Mouse (Mus musculus) CD4-positive helper T cell, adult 2 months (primary cell): ENCODE data around the gene Olfr286.

Source experiments
- DNase-seq: peaks from one replicate; pipeline ENCODE4 v3.0.0-alpha.2; 2012; ENCODE audit warnings: low read depth, missing footprints, low spot score

The Olfr286 gene

DNA sequence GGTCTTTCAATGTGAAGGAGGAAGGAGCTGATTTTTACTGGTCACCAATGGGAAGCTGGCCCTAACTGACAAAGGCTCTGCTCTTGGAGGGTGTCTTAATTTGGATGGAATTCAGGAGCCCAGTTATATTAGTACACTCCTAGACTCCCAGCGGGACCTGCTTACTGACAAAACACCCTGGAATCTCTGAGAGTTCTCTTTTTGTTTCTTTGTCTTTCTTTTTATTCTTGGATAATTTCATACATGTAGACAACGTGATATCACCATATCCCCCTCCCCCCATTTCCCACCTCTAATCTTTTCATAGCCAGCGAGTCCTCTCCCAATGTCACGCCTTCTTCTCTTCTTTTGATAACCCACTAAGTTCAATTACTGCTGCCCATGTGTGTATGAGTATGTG is at the start of gene Olfr286:
Olfr286 (minus strand) TSS at position 101 of the 400 bp plus-strand sequence.
- no peak for DNase-seq

DNA sequence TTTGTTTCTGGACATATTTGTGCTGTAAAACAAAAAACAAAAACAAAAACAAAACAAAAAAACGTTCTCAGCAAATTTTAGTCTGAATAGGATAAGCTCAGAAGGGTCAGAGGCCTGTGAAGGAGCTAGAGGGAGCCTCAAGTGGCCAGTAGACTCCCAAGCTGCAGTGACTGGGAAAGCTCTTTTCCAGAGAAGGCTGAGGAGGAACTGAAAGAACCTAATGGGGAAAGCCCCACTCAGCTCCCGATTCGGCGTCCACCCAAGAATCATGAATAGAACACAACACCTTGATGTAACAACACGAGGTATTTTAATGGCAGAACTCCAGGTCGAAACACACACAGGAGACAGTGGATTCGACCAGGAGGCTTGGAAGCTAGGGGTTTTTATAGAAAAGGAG is 23.5 kb upstream of the Olfr286 start:
- no peak for DNase-seq

DNA sequence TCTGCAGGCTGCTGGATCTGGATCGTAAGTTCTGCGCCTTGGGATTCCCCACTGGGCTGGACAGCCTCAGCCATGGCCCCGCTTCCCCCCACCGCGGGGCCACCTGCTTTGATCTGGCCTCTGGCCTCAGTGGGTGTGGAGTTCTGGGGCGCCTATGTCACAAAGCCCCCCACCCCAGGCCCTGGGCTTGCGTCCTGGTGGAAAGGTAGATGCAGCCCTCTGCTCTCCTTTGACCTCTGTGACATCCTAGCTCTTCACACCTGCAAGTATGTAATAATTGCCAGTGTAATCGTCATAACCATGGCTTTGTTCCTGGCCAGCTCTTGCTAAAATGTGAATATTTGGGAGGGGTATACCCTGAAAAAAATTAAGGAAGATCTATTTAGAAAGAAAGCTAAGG is 22.9 kb upstream of the Olfr286 start, which contains the start of gene H1fnt:
H1fnt (minus strand) TSS at position 101 of the 400 bp plus-strand sequence.
- DNase-seq, result no peak

DNA sequence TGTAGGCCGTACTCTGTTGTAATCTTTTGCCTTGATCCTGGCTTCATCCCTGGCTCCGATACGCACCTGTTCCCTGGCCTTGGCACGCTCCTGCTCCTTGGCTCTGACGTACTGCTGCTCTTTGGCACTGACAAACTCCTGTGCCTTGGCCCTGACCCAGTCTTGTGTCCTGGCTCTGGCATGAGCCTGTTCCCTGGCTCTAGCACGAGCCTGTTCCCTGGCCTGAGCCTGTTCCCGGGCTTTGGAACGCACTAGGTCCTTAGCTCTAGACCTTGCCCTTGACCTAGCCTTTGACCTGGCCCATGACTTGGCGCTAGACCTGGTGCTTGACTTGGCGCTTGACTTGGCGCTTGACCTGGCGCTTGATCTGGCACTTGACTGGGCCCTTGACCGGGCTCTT is 22.0 kb upstream of the Olfr286 start:
- DNase-seq, result no peak

DNA sequence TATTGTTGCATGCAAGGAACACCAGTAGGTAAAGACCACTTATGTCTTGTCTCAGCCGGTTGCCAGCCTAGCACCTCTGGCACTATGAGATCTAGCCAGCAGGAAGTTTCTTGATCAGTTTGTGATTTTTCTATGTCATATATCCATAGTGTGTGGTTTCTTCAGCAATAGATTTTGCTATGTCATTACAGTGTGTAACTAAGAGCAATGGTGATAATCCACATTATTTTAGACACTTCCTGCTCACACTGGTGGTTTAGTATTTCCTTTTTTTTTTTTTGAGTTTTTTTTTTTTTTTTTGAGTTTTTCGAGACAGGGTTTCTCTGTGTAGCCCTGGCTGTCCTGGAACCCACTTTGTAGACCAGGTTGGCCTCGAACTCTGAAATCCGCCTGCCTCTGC is 1.2 kb upstream of the Olfr286 start:
- no peak for DNase-seq

DNA sequence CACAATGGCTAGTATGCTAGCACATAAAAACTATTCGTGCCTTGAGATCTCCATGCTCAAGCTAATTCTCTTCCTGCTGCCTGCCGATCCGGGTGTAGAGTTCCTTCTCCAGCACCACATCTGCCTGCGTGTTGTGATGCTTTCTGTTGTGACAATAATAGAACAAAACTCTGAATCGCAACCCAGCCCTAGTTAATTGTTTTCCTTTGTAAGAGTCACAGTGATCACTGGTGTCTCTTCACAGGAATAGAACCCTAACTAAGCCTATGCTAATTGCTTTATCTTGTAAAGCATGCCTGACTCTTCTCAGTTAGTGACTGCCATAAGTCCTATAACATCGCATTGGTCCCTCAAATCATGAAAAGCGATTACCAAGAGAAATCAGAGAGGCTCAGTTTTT is 8.2 kb downstream of the Olfr286 start:
- DNase-seq, result no peak

DNA sequence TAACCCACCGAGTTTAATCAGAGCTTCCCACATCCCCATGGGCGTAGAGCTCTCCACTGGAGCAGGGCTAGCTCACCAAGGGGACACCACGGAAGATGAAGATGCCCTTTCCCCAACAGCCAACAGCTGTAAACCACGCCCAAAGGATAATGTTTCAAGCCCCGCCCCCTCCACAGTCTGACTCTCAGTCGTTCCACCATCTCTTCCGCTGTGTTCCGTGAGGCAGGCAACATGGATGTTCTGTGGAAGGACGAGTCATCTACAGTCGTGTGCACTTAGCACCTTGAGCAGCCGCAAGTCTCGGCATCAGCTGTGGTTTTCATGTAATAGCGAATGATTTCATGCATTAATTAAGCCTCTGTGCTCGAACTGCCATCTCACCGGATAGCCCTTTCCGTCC is 8.6 kb downstream of the Olfr286 start:
- no peak for DNase-seq

DNA sequence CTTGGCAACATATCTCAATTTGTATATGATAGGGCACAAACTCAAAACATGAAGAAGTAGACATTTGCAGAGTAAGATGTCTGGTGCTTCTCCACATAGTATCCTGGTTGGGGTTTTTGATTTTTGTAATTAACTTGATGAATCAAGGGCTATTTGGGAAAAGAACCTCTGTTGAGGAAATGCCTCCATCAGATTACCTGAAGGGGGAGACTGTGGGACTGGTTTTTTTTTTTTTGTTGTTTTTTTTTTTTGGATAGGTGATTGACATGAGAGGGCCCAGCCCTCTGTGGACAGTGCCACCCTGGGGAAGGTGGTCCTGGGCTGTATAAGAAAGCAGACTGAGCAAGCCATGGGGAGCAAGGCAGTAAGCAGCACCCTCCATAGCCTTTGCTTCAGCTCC is 11.9 kb downstream of the Olfr286 start:
- DNase-seq, result no peak

DNA sequence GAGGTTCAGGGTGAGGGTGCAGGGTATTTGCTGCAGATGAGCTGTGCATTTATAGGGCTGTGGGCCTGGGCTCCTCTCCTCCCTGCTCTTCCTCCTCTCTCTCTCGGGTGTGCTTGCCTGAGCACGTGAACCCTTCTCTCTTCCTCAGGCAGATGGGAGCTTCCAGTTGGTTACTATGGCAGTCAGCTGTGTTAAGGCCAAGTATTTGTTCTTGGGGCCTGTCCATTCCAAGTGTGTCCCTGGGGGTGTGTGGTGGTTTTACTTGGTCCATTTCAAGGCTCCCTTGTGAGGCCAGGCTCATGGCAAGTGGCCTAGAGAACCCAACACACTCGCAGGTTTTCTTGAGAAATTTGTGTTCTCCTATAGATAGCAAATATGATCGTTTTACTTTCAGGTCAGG is 13.4 kb downstream of the Olfr286 start, which contains the start of the genes Gm44579 and Olfr287:
Gm44579 (minus strand) TSS at position 101 of the 400 bp plus-strand sequence.
Olfr287 (minus strand) TSS at position 180 of the 400 bp plus-strand sequence.
- DNase-seq, result no peak

DNA sequence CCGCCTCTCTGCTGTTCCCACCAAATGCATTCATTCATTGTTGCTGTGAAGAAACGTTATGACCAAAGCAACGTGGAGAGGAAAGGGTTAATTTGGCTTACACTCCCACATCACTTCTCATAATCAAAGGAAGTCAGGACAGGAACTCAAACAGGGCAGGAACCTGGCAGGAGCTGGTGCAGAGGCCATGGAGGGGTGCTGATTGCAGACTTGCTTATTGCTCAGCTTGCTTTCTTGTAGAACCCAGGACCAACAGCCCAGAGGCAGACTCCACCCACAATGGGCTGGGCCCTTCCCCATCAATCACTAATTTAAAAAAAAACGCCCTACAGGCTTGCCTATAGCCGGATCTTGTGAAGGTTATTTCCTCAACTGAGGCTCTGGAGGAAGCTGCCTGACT is 20.1 kb downstream of the Olfr286 start:
- DNase-seq, result no peak

DNA sequence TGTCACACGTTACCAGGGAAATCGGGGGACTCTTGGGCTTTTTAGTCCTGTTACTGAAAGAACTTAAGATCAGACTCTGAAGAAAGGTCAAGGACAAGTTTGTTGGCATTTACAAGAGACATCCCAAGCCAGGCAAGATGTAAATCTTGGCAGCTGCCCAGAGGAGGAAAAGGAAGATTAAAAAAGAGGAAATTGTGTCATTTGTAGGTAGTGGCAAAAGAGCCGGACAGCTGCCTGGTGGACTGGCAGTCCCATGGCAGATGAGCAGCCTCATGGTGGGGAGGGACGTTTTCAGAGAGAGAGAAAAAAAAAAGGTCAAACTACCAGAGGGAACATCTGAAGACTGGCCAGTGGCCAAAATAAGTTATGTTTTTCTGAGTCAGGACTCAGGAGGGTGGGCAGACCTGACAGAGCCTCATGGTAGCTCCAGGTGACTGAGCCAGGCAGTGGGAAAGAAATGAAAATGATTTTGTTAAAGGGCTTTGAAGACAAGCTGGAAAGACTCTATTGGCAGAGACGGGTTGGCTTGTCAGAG is 20.8 kb downstream of the Olfr286 start:
- DNase-seq, result no peak

DNA sequence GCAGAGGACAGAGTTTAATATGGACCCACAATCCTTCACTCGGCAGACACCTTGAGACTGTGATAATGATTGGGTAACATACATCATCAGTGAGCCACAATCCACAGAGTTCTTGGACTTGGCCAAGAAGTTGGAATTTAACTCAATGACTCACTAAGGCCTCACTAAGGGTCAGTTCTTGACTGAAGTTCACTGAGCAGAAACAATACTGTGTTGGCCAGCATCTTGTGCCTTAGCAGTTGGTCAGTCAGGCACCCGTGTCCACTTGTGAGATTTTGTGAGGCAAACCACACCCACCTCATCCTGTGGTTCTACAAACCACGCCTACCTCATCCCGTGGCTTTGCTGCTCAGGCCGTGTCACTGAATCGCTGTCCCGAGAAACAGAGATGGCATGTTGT is 24.6 kb downstream of the Olfr286 start:
- DNase-seq, result no peak

DNA sequence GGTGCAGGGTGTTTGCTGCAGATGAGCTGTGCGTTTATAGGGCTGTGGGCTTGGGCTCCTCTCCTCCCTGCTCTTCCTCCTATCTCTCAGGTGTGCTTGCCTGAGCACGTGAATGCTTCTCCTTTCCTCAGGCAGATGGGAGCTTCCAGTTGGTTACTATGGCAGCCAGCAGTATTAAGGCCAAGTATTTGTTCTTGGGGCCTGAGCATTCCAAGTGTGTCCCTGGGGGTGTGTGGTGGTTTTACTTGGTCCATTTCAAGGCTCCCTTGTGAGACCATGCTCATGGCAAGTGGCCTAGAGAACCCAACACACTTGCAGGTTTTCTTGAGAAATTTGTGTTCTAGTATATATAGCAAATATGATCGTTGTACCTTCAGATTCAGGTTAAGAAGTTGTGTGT is 38.8 kb downstream of the Olfr286 start, which contains the start of gene Olfr288:
Olfr288 (minus strand) TSS at position 101 of the 400 bp plus-strand sequence.
- DNase-seq, result no peak

DNA sequence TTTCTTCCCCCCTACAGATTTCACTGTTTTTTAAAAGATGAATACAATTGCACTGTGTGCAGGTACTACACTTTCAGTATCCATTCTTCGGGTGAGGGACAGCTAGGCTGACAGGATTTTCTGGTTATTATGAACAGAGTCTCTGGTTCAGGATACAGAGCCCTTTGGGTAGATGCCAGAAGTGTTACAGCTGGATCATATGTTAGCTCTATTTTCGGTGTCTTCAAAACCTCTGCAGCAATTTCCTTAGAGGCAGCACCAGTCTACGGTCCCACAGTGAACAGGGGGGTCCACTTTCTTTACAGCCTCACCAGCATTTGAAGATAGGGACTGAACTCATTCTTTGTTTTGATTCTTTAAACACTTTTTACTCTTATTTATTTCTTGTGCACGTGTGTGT is 49.8 kb downstream of the Olfr286 start:
- DNase-seq, result no peak

DNA sequence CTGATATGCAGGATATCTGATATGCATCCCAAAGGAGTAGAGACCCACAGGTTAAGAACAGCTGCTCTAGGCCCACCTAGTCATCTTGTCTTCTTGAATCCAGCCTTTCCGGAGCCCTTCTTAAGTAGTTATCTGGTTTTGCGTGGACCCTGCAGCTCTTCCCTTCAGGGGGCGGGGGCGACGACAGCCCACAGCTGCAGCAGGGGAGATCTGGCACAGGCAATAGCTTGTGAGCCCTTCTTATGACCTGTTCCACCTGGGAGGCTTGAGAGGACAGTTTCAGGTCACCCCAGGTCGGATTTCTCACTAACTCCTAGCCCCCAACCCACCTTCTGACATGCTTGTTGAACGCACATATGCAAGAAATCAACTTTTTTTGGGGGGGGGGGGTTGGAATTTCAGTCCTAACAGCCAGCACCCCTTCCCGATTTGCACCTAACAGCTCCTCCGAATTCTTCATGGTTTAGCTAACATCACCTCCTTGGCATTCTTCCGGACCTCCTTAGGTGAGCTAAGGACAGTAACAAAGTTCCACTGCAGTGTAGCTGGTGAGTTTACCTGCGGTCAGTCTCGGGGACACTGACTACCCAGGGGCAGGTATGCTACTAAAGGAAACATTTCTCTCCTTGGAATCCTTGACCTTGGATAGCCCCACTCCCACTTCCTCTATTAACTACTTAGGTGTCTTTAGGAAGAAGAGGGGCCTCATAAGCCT is 52.2 kb downstream of the Olfr286 start:
- no peak for DNase-seq

DNA sequence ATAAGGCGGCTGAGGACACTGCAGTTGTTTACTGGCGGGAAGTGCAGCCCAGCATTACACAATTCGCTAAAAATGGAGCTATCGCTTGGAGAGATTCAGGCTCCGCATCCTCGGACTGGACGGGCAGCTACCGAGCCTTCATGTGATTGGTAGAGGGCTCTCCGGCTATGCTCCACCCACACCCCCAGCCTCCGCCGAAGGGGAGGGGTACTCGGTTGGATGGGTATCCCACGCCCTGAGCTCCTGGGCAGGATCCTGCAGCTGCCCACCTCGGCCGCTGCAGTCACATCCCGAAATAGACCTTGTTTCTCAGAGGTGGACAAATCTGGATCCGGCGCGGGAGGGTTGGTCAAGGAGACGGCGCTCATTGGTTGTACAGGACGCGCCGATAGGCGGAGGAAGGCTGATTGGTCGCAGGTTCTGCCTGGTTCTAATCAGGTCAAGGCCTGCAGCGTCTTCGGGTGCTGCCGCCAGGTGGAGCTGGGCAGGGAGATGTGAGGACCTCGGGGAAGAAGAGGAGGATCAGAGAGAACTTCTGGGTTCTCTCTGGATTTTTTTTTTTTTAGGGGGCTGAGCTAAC is 53.0 kb downstream of the Olfr286 start:
- DNase-seq, result peak; percentile 84

DNA sequence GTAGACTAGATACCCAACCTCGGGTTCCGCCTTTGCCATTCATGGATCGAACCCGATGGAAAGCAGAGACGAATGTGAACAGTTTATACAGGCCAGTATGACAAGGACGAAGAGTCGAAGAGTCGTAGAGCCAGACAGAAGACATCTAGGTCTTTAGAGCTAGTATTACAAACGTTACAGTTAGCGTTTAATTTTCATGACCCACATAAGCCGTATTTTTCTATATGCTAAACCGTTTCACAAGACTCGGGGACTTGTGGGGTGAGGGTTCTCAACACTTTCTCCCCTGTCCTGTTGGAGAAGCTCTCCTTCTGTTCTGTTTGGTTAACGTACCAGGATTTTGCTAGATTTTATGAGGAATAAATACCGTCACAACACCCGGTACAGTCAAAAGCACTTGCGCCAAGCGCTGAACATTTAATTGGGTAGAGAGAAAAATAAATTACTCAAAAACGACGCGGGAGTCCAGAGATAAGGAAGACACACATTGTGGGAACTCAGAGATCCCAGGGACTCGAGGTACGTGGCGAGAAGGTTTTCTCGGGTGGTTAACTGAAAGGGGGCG is 53.6 kb downstream of the Olfr286 start:
- DNase-seq, result no peak

DNA sequence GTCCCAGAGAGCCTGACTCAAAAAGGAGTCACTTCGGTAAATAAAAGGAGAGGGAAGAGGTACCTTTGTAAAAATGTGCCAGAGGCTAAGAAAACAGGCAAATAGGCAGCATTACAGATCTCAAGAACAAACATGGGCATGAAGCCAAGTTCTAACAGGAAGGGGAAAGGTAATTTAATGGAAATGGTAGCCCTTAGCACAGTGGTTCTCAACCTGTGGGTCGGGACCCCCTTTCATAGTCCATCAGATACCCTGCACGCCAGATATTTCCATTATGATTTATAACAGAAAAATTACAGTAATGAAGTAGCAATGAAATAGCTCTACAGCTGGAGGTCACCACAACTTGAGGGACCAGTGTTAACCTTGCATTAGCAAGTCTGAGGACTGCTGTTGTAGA is 56.9 kb downstream of the Olfr286 start:
- DNase-seq, result no peak
